Mouse (Mus musculus): ENCODE measurements around the gene Eif4g3.

- TF ChIP-seq CTCF (IDR thresholded peaks at IDR 0.05; ENCODE audit: borderline replicate concordance, control insufficient read depth, extremely low read depth, insufficient read depth, low read length, poor library complexity), result no peak
- TF ChIP-seq POLR2A (IDR thresholded peaks at IDR 0.05; ENCODE audit: control insufficient read depth, extremely low read depth, insufficient read depth, low read length, poor library complexity), result no peak
Measured at GRCm38 (mm10) chr4:138111858-138112257, 119.0 kb downstream of the Eif4g3 start.

All from thymus, adult 2 months (tissue).